Mouse (Mus musculus): ENCODE data around the gene Tnpo1.

DNA sequence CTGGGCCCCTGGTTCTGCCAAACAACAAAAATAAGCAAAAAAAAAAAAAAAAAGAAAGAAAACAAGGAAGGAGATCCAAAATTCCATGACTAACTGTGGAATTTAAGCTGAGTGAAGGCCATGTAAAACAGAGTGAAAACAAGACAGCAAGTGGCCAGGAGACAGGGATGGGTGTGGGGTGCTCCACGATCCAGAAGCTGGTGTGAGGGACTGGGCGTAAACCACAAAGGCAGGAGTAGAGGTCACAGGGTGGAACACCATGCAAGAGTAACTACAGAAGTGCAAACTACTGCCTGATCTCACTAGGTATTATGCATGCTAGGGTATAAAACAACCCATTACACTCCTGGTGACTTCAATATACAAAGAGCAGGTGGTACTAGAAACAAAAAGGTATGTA lies 8.3 kb downstream of the Tnpo1 start:
- TF ChIP-seq CTCF (IDR thresholded peaks at IDR 0.05; ENCODE audit: low read depth, low read length) (no peak), POLR2A (IDR thresholded peaks at IDR 0.05; ENCODE audit: extremely low read depth, insufficient read depth, low read length) (no peak)

Data from liver, adult 2 months (tissue).